Mouse (Mus musculus): ENCODE data around the gene Ppif. TPM values are rescaled to one million over a fixed set of nuclear protein-coding genes. Genes with fewer than 3 reads are reported as not detected.

Ppif gene
- polyA plus RNA-seq, 1 experiment from 2014 or later = 28.4 TPM

DNA sequence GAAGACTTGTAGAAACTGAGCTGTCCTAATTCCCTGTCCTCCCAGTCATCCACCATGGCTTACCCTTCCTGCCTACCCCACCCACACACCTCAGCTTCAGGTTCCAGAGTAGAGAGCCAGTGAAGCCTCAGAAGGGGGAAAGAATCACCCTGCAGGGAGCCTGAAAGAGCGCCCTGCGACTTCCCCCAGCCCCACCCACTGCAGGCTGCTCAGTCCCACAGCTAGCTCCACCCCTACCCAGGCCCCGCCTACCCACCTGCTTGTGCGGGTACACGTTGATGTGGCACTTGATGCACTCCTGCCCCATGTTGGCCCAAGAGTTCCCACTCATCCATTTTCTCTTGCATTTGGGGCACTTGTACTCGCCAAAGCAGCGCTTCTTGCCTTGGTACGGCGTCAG lies 25.4 kb downstream of the Ppif start:
- H3K4me1 ChIP-seq (ENCODE audit: control insufficient read depth, insufficient read depth, low read length) = peaks cover 20% of the 10 kb centered on the region
- no peaks in the 10 kb centered on the region for H3K9me3 ChIP-seq (ENCODE audit: control insufficient read depth, low read length)
- peaks cover 29% of the 10 kb centered on the region for H3K36me3 ChIP-seq (ENCODE audit: control insufficient read depth, insufficient read depth, low read length)
- ATAC-seq (ENCODE audit: low read depth) (no peak), DNase-seq (ENCODE audit: low spot score) (no peak)
- H3K4me2 ChIP-seq (ENCODE audit: low read depth, low read length) = no peak overlapping the region
- H3K27ac ChIP-seq (replicated peaks; ENCODE audit: low read depth, low read length) = no peak overlapping the region
- H3K27me3 ChIP-seq (replicated peaks; ENCODE audit: control insufficient read depth, insufficient read depth, low read length) = no peaks in the 10 kb centered on the region
- no peak overlapping the region for H3K4me3 ChIP-seq (ENCODE audit: low read depth, low read length)
- 56% methylated on average over 9 of the region's 9 CpGs for WGBS
- no peak overlapping the region for H3K9ac ChIP-seq (ENCODE audit: low read depth, low read length)

DNA sequence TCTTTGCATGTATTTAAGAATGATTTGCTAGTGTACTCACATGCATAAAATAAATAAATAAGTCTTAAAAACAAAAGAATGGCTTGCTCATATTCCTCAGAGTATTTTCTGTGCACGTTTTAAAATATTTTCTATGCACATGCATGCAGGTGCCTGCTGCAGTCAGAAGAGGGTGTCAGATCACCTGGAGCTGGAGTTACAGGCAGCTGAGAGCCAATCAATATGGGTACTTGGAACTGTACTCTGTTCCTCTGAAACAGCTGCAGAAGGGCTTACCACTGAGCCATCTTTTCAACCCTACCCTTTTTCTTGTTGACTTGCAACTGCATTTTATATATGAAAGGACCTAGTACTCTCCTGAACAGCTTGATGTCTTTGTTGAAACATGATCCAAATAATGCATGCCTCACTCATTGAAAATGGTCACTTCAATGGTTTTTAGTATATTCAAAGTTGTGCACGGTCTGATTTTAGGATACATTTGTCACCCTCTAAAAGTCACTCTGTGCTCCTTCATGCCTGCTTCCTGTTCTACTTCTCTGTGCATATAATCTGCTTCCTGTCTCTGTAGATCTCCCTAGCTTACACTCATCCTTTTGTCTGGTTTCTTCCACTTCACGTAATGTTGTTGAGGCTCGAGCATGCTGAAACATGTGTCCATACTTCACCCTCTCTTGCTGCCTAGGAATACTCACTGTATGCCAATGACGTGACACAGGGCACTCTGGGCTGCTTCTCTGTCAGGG lies 27.2 kb downstream of the Ppif start:
- Histone ChIP-seq H3K36me3 (ENCODE audit: control insufficient read depth, insufficient read depth, low read length) (peaks cover 22% of the 10 kb centered on the region; the same call in 1 of the 2 replicates), H3K4me3 (ENCODE audit: low read depth, low read length) (no peak overlapping the region), H3K4me1 (ENCODE audit: control insufficient read depth, insufficient read depth, low read length) (peaks cover 34% of the 10 kb centered on the region), H3K27me3 (replicated peaks; ENCODE audit: control insufficient read depth, insufficient read depth, low read length) (no peaks in the 10 kb centered on the region), H3K27ac (replicated peaks; ENCODE audit: low read depth, low read length) (no peak overlapping the region), H3K9ac (ENCODE audit: low read depth, low read length) (no peak overlapping the region), H3K4me2 (ENCODE audit: low read depth, low read length) (no peak overlapping the region), H3K9me3 (ENCODE audit: control insufficient read depth, low read length) (no peaks in the 10 kb centered on the region)
- 83% methylated on average over 5 of the region's 5 CpGs for WGBS
- ATAC-seq (ENCODE audit: low read depth) = no peak
- no peak for DNase-seq (ENCODE audit: low spot score)

DNA sequence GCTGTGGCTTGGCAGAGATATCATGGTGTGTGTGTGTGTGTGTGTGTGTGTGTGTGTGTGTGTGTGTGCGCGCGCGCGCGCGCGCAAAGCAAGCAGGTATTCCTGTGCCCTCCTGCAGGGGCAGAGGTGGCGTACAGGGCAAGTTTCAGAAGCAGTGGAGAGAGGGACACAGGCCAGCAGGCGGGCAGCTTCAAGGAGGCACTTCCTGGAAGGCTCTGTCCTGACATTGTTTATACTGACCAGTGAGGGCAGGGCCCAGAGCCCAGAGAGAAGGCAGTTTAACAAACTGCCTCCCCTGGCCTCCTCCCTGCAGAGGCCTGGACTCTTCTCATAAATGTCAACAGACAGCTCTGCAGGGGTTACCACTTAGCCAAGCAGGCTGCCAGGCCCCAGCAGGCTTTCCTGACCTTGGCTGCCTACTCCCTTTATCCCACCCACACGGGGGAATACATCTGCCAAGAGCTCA lies 31.1 kb downstream of the Ppif start:
- ATAC-seq (ENCODE audit: low read depth) (peak; percentile 26; the same call in 1 of the 2 replicates), DNase-seq (ENCODE audit: low spot score) (no peak)
- Histone ChIP-seq H3K27ac (replicated peaks; ENCODE audit: low read depth, low read length) (peak overlapping the region; percentile 48), H3K4me3 (ENCODE audit: low read depth, low read length) (no peak overlapping the region), H3K9me3 (ENCODE audit: control insufficient read depth, low read length) (no peaks in the 10 kb centered on the region), H3K9ac (ENCODE audit: low read depth, low read length) (no peak overlapping the region; the same call in 1 of the 2 replicates), H3K27me3 (replicated peaks; ENCODE audit: control insufficient read depth, insufficient read depth, low read length) (no peaks in the 10 kb centered on the region), H3K36me3 (ENCODE audit: control insufficient read depth, insufficient read depth, low read length) (peaks cover 16% of the 10 kb centered on the region; the same call in 1 of the 2 replicates), H3K4me2 (ENCODE audit: low read depth, low read length) (no peak overlapping the region), H3K4me1 (ENCODE audit: control insufficient read depth, insufficient read depth, low read length) (peaks cover 24% of the 10 kb centered on the region)
- WGBS = 77% methylated on average over 11 of the region's 11 CpGs

DNA sequence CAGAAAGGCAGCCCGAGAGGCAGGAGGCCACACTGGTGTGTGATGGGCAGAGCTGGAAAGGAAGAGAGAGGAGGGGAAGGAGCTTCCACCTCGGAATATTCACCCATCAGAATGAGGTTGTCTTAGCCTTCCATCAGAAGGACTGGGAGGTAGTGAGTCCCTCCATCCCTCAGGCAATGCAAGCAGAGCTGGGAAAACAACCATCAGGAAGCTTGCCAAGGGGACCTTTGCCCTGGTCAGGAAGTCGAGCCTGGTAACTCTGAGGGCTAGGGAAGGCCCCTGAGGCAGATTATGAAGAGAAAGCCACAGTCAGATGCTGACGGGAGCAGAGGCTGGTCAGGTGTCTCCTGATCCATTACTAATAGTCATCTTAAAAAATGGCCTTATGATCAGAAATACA lies 31.7 kb downstream of the Ppif start:
- Histone ChIP-seq H3K4me1 (ENCODE audit: control insufficient read depth, insufficient read depth, low read length) (peaks cover 24% of the 10 kb centered on the region), H3K36me3 (ENCODE audit: control insufficient read depth, insufficient read depth, low read length) (peaks cover 16% of the 10 kb centered on the region; the same call in 1 of the 2 replicates), H3K4me3 (ENCODE audit: low read depth, low read length) (no peak overlapping the region), H3K9me3 (ENCODE audit: control insufficient read depth, low read length) (no peaks in the 10 kb centered on the region), H3K27ac (replicated peaks; ENCODE audit: low read depth, low read length) (peak overlapping the region; percentile 48; the same call in 1 of the 2 replicates), H3K27me3 (replicated peaks; ENCODE audit: control insufficient read depth, insufficient read depth, low read length) (no peaks in the 10 kb centered on the region), H3K9ac (ENCODE audit: low read depth, low read length) (no peak overlapping the region), H3K4me2 (ENCODE audit: low read depth, low read length) (no peak overlapping the region)
- WGBS = 22% methylated on average over 4 of the region's 4 CpGs
- ATAC-seq (ENCODE audit: low read depth) (no peak), DNase-seq (ENCODE audit: low spot score) (no peak)

DNA sequence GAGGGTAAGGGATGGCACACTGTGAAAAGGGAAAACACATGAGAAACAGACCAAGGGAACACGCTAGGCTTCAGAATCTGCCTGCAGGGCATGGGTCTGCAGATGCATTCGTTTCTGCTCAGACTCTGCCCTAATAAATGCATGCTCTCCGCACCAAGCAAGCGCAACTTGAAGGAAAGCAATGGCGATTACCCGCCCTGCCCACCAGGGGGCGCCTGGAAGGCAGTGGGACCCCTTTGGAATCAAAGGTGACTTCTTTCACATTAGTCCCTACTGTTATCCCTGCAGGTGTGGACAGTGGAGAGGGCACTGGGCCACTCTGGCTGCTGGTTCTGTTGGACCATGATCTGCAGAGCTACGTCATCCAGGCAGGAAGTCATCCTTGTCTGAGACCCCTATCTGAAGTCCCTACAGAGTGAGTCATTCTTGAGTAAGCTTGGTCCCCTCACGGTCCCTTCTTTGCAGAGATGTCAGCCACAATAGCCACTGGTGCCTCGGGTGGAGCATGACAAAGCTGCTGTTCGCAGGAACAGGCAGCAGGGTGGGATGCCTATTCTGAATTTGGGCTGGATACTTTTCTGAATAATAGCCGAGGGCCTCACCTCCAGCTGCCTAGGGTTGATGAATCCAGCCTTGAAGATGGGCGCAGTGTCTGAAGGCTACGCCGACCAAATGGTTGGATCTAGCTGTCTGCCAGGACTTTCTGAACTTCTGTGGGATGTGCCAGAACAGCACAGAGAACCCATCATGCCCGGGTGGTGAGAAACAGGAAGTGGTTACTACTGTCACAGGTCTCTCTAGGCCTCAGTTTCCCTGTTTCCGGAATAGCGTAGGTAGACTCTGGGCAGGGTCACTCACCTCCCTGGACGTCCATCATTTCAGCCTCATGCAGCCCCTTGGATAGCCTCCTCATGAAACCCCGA lies 32.5 kb downstream of the Ppif start:
- H3K4me1 ChIP-seq (ENCODE audit: control insufficient read depth, insufficient read depth, low read length) = peaks cover 24% of the 10 kb centered on the region
- H3K27me3 ChIP-seq (replicated peaks; ENCODE audit: control insufficient read depth, insufficient read depth, low read length) = no peaks in the 10 kb centered on the region
- ATAC-seq (ENCODE audit: low read depth) (peak; percentile 47; the same call in 1 of the 2 replicates), DNase-seq (ENCODE audit: low spot score) (no peak)
- H3K4me2 ChIP-seq (ENCODE audit: low read depth, low read length) = no peak overlapping the region
- 0 out of 2 replicates have a peak overlapping the region, but pooled peaks have one; percentile 17 for H3K27ac ChIP-seq (replicated peaks; ENCODE audit: low read depth, low read length)
- 44% methylated on average over 20 of the region's 20 CpGs for WGBS
- no peak overlapping the region for H3K9ac ChIP-seq (ENCODE audit: low read depth, low read length)
- no peak overlapping the region for H3K4me3 ChIP-seq (ENCODE audit: low read depth, low read length)
- H3K9me3 ChIP-seq (ENCODE audit: control insufficient read depth, low read length) = no peaks in the 10 kb centered on the region
- H3K36me3 ChIP-seq (ENCODE audit: control insufficient read depth, insufficient read depth, low read length) = peaks cover 10% of the 10 kb centered on the region; the same call in 1 of the 2 replicates

GRCm38 (mm10) chr14:25727149-25727510 lies 33.2 kb downstream of the Ppif start:
- H3K27ac ChIP-seq (replicated peaks; ENCODE audit: low read depth, low read length) = peak overlapping the region; percentile 17

GRCm38 (mm10) chr14:25734736-25735716 lies 41.1 kb downstream of the Ppif start:
- Histone ChIP-seq H3K9ac (ENCODE audit: low read depth, low read length) (peak overlapping the region; percentile 20; the same call in 1 of the 2 replicates), H3K27ac (replicated peaks; ENCODE audit: low read depth, low read length) (peak overlapping the region; percentile 72), H3K27me3 (replicated peaks; ENCODE audit: control insufficient read depth, insufficient read depth, low read length) (no peaks in the 10 kb centered on the region), H3K4me3 (ENCODE audit: low read depth, low read length) (no peak overlapping the region), H3K4me1 (ENCODE audit: control insufficient read depth, insufficient read depth, low read length) (peaks cover 56% of the 10 kb centered on the region), H3K4me2 (ENCODE audit: low read depth, low read length) (no peak overlapping the region), H3K9me3 (ENCODE audit: control insufficient read depth, low read length) (no peaks in the 10 kb centered on the region), H3K36me3 (ENCODE audit: control insufficient read depth, insufficient read depth, low read length) (peaks cover 7% of the 10 kb centered on the region; the same call in 1 of the 2 replicates)
- 25% methylated on average over 16 of the region's 17 CpGs for whole genome bisulfite sequencing
- ATAC-seq (ENCODE audit: low read depth) (peak; percentile 30), DNase-seq (ENCODE audit: low spot score) (peak; percentile 71)

More at GRCm38 (mm10) chr14:25727149-25727510, 33.2 kb downstream of the Ppif start:
- Histone ChIP-seq H3K9me3 (ENCODE audit: control insufficient read depth, low read length) (no peaks in the 10 kb centered on the region), H3K4me3 (ENCODE audit: low read depth, low read length) (no peak overlapping the region), H3K4me2 (ENCODE audit: low read depth, low read length) (no peak overlapping the region), H3K27me3 (replicated peaks; ENCODE audit: control insufficient read depth, insufficient read depth, low read length) (no peaks in the 10 kb centered on the region), H3K9ac (ENCODE audit: low read depth, low read length) (peak overlapping the region; percentile 45; the same call in 1 of the 2 replicates), H3K36me3 (ENCODE audit: control insufficient read depth, insufficient read depth, low read length) (0 out of 2 replicates have a peak, but pooled peaks cover 9% of the 10 kb centered on the region), H3K4me1 (ENCODE audit: control insufficient read depth, insufficient read depth, low read length) (peaks cover 24% of the 10 kb centered on the region)
- WGBS = 25% methylated on average over 4 of the region's 5 CpGs
- DNase-seq (ENCODE audit: low spot score) (no peak), ATAC-seq (ENCODE audit: low read depth) (0 out of 2 replicates have a peak, but pooled peaks have one; percentile 23)

Data from embryonic facial prominence, embryonic 14.5 days (tissue).